Mouse (Mus musculus): Measurements from ENCODE around the gene Fkbp1b. TPM values are rescaled to one million over a fixed set of nuclear protein-coding genes. Genes with fewer than 3 reads are reported as not detected.

Fkbp1b gene
- total RNA-seq, 2 experiments from 2014 or later, result 0.73 to 1.7 TPM

Other genes starting within 250 kb of the Fkbp1b start
- gene Itsn2, start 249.0 kb downstream of the Fkbp1b start, total RNA-seq (2021), result 10 to 100 TPM; 40.0 to 48.1 TPM
- gene Gm3625, start 248.7 kb downstream of the Fkbp1b start, total RNA-seq (2021), result not detected
- under 1 TPM in 1 of 2 experiments, not detected in 1; 0.08 TPM for gene Fam228a, start 103.2 kb downstream of the Fkbp1b start, total RNA-seq (2021)
- gene Pfn4, start 72.6 kb downstream of the Fkbp1b start, total RNA-seq (2021), result 1 to 10 TPM; 1.9 to 2.2 TPM
- gene Fam228b, start 72.3 kb downstream of the Fkbp1b start, total RNA-seq (2021), result 1 to 10 TPM; 2.5 TPM
- gene Sf3b6, start 24.0 kb downstream of the Fkbp1b start, total RNA-seq (2021), result 10 to 100 TPM; 44.2 to 51.2 TPM
- gene Wdcp, start 1.7 kb upstream of the Fkbp1b start, total RNA-seq (2021), result 1 to 10 TPM; 8.4 to 8.5 TPM
- under 1 TPM; 0.64 to 0.73 TPM for gene Mfsd2b, start 32.8 kb upstream of the Fkbp1b start, total RNA-seq (2021)
- gene Ubxn2a, start 66.1 kb upstream of the Fkbp1b start, total RNA-seq (2021), result 10 to 100 TPM; 66.1 to 71.8 TPM
- 10 to 100 TPM; 16.4 TPM for gene Atad2b, start 75.8 kb upstream of the Fkbp1b start, total RNA-seq (2021)